Mouse (Mus musculus) liver, adult (tissue): ENCODE results near the gene Zfp36l1.

Experiments
- GATA4 ChIP-seq: IDR thresholded peaks from 2 replicates; pipeline ENCODE4 v1.6.1; 2014; ENCODE audit warnings: mild to moderate bottlenecking, low read length; ENCODE audit not compliant: insufficient replicate concordance

Zfp36l1 gene

DNA sequence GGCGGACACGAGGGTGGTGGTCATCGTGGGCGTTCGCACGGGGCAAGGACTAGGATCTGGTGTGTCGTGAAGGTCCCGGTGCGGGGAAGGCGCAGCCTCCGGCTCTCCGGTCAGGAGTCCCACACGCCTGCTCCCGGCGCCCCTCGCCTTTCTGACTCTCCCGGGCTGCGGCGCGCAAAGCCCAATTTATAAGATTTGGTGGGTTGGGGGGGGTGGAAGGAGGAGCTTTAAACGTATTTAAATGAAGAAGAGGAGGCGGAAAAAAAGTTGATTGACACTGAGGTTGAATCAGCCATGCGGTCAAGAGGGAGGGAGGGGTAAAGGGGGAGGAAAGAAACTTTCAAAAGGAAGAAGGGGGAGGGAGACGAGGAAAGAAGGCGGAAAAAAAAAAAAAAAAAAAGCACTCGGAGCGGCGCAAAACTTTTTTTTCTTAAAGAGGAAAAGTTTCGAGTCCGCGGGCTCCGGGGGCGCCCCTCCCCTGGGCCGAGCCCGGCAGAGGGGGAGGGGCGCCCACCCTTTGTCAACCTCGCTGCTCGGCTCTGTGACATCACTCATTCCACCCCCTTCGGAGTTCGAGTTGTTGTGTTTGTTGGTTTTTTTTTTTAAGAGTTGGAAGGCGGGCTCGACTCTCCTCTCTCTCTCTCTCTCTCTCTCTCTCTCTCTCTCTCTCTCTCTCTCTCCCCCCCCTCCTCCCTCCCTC lies at the start of gene Zfp36l1:
Gene Zfp36l1 (minus strand): TSS at position 162 of the 700 bp plus-strand sequence.
- TF ChIP-seq GATA4 = peak; percentile 13; the same call in 1 of the 2 replicates

DNA sequence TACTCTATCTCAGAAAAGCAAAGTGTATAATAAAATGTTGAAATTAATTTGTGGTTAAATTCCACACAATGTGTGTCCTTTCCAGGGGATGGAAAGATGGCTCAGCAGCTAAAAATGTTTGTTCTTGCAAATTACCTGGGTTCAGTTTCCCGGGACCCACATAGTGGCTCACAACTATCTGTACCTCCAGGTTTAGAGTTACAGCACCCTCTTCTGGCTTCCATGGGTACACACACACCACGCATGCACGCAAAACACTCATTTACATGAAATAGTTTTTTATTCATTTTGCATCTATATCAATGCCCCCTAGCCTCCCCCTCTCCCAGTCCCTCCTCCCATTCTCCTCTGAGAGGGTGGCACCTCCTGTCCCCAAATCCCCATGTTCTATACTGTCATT lies 49.6 kb upstream of the Zfp36l1 start:
- no peak for TF ChIP-seq GATA4

DNA sequence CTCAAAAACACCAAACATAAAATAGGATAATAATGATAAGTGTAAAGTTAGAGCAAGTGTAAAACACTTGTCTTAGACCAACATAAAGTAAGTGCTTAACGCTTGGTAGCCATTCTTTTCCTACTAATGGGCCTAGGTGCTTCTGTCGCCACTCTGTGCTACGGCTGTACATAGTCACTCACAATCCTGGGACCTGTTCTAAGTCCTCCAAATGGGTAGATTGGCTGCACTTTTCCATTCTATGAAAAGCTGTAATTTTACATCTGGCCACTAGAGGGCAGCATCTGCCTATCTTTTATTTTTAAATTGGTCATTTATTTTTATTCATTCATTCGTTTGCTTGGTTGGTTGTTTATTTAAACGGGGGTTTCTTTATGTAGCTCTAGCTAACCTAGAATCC lies 44.9 kb upstream of the Zfp36l1 start:
- no peak for TF ChIP-seq GATA4

DNA sequence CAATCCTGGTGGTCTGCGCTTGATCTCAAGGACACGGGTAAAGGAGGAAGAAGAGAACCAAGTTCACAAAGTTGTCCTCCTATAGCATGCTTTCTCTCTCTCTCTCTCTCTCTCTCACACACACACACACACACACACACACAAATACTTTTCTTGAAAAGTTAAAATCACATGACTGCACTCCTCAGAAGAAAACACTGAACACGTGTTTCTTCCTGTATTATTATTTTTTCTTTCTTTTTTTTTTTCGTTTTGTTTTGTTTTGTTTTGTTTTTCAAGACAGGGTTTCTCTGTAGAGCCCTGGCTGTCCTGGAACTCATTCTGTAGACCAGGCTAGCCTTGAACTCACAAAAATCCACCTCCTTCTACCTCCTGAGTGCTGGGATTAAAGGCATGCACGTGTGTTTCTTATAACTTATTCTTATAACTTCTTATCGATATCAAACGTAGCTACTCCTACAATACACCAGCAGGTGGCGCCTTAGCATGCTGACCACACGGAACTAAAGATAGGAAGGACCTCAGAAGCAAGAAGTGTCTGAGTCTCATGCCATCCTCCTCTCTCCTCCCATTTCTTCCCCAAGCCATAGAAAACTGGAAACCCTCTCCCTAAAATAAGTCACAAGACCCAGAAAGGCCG lies 41.0 kb upstream of the Zfp36l1 start:
- no peak; the same call in 1 of the 2 replicates for TF ChIP-seq GATA4

DNA sequence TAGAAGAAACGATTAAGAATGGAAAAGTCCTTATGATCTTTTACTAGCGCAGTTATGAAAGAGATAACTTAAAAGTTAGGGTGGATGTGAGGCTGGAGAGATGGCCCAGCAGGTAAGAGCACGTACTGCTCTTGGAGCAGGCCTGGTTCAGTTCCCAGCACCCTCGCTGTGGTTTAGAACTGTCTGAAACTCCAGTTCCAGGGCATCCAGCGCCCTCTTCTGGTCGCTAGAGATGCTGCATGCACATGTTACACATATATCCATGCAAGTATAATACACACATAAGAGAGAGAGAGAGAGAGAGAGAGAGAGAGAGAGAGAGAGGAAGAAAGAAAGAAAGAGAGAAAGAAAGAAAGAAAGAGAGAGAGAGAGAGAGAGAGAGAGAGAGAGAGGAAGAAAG lies 40.3 kb upstream of the Zfp36l1 start:
- no peak for TF ChIP-seq GATA4

DNA sequence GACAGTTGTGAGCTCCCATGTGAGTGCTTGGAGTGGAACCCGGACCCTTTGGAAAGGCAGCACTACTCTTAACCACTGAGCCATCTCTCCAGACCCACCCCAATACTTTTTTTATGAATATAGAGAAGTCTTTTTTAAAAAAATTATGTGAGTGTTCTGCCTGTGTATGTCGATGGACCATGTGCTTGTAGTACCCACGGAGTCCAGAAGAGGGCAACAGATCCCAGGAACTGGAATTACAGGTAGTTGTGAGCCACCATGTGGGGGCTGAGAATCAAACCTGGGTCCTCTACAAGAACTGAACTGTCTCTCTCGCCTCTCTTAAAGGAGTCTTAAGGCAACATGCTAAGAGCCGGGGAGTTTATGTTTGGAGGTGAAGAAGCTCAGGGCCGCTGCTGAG lies 39.0 kb upstream of the Zfp36l1 start:
- no peak for TF ChIP-seq GATA4

DNA sequence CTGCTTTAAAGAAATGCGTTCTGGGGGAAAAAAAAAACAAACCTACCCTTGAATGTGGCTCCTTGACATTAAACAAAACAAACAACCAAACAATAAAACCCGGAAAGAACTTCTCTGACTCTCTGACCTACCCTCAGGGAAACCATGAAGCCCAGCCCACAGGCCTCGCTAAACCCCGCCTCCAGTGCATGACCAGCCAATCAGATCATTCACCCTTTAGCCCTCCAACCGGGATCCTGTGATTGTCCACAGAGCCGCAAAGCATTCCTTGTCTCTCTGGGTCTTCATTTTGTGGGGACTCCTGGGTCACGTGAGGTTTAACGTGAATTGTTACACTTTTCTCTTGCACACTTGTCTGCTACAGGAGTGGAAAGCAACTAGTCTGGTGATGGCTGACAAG lies 37.8 kb upstream of the Zfp36l1 start:
- no peak for TF ChIP-seq GATA4

DNA sequence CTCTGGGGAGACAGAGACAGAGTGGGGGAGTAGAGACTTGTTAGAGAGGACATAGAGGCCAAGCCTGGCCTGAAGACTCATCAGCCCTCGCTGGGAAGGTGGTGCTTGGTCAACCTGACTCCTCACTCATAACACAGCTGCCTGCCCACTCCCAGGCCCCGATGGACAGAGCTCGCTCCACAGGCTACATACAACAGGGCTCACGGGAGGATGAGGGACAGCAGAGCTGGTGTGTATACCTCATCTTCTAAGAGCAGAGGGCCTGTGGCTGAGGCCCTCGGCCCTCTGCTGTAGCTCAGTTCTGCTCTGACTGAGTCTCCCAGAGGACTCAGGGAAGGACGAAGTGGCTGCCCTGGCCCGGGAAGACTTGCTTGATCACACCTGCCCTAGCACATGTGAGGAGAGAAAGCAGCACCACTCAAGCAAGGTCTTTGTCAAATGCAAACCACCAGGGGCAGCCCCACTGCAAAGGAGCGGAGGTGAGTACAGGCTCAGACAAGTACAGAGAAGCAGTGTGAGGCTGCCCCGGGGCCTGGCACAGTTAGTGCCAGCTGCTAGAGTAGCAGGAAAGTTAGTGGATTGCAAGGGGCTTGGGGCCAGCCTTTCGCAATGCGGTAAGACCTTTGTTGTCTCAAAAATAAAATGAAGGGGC lies 34.9 kb upstream of the Zfp36l1 start:
- TF ChIP-seq GATA4 = no peak

DNA sequence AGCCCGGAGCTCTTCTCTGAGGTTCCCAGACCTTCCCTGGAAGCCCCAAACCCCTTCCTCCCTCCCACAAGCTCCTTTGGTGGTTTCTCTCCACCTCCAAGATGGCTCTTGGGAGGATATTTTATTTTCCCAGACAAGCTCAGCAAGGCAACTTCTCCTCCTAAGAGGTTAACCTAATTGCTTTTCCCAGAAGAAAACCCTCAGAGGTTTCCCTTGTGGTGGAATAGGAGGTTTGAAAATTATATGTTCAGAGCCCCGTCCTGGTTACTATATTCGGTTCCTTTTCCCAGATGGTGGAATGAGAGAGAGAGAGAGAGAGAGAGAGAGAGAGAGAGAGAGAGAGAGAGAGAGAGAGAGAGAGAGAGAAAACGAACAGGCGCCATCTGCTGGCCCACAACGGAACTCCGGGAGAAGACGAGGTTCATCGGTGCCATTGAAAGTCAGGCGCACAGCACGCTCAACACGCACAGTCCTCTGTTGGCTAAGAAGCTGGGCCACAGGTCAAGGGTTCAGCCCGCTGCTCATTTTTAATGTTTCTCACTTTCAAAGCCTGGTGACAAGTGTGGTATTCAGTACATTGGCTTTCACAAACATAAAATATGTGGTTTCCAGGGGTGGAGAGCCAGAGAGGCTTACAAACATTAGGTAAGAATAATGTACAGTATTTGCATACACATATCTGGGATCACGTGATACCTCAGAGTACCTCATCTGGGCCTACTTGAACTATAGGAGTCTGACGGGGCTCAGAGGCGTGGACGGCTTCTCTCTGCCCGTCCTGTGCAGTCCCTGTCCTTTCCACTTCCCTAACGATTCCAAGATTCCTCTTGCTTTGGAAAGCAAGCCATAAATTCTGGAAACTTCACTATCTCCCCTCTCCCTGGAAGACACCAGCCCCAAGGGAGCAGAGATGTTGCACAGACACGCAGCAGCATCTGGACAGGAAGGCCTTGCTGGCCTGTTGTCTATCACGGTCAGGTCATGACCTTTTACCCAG lies 33.7 kb upstream of the Zfp36l1 start:
- no peak for TF ChIP-seq GATA4

DNA sequence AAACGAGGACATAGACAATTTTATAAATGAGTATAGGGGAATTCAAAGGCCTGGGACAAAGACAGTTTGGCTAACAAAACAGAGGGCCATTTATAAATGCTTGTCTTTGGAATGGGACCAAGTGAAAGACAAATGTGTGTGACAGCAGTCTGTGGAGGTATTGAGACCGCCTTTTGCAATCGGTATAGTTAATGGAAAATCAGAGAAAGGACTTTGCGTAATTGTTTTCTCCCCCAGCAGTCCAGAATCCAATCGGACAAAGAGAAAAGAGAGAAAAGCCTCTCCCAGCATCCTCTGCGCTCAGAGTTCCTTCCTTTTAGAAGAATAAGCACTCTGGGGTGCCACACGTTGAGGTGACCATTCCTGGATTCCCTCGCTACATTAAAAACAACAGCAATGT lies 32.6 kb upstream of the Zfp36l1 start:
- no peak for TF ChIP-seq GATA4

DNA sequence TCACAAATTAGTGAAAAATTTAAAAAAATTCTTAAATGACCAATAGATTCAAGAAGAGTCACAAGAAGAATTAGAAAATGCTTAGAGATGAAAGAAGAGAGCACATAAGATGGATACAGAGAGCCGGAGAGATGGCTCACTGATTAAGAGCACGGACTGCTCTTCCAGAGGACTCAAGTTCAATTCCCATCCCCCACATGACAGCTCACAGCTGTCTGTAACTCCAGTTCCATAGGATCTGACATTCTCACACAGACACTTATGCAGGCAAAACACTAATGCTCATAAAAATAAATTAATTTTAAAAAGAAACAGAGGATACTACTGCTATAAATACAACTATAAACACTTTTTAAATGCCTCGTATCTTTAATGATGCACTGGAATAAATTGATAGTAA lies 32.0 kb upstream of the Zfp36l1 start:
- no peak for TF ChIP-seq GATA4

DNA sequence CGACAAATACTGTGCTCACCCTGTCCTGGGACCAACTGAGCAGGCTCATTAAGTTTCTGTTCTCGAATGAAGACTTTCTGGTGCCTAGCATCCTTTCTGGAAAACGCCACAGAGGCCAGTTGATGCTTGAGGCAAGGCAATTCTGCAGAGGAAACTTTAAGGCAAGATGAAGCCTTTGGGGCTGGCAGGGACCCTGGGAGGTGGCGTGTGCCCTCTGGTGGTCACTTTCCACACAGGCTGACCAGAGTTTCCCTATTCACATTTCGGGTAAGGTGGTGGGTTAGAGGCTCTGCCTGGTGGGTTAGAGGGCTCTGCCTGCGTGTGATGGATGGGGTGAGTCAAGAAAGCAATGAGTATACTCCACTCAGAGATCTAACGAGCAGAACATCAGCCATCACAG lies 28.7 kb upstream of the Zfp36l1 start:
- no peak for TF ChIP-seq GATA4

DNA sequence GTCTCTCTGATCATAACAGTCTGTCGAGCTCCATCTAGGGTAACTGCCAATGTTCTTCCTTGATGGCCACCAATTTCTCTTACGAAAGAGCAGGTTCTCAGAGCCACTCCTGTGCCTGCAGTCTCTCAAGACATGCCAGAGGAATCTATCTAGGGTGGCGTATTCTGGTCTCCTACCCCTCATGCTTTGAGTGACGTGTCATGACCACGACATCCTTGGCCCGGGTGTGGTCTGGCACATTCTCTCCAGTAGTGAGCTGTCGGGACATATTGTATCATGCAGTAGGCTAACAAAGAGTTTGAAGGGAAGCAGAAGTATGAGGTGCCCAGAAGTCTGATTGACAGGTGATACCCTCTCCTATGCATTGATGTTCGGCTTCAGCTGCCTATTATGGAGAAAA lies 28.2 kb upstream of the Zfp36l1 start:
- no peak for TF ChIP-seq GATA4

DNA sequence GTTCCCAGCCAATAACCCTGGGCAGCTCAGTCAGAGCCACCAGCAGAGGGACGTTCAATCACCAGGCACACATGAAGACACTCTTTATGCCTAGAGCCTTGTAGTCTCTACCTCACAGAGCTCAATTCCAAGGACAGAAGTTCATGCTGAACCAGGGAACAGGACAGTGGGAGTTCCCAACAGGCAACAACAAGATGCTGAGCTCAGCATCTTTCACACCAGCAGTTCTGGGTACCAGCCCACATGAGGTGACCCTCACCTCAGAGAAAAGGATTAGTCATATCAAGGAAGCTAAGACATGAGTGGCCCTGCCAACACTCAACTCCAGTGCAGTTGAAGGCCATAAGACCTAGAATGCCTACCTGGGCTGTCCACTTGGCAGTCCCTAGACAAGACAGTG lies 24.9 kb upstream of the Zfp36l1 start:
- no peak for TF ChIP-seq GATA4

DNA sequence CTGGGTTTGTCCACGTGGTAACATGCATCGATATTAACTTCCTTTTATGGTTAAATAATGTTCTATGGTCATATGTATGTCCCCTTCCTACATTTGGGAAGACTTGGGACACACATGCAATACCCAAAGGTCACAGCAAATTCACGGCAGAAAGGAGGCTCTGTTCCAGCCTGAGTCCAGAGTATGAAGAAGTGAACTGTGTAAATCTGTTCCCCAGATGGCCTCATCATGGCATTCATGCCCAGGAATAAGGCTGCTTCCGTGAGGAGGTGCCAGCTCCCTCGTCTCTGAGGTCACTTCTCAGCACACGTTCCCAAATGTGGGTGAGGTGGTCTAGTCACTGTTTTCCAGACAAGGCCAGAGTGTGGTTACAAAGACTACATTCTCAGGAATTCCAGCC lies 24.4 kb upstream of the Zfp36l1 start:
- TF ChIP-seq GATA4 = no peak
